Mouse (Mus musculus): ENCODE measurements at regions not wholly inside any gene's neighbourhood (a gene's known extent, or its start where the extent isn't known, plus 50 kb on each side); places are given as distances from the start of the nearest gene placed in this dataset.
A peak's percentile ranks its signal among the peaks of the same experiment; 100 is the strongest.

- H3K4me2 ChIP-seq (replicated peaks; ENCODE audit: low read depth, low read length) = no peak overlapping the region
- H3K4me1 ChIP-seq (ENCODE audit: insufficient read depth, low read length) = no peaks in the 10 kb centered on the region
- H3K27ac ChIP-seq (ENCODE audit: low read length) = no peak overlapping the region
- no peaks in the 10 kb centered on the region for H3K9me3 ChIP-seq (ENCODE audit: low read length)
- 37% methylated on average over 8 of the region's 8 CpGs for WGBS
- H3K4me3 ChIP-seq (ENCODE audit: low read length) = no peak overlapping the region
- ATAC-seq (ENCODE audit: low FRiP score, low TSS enrichment) = no peak
- H3K36me3 ChIP-seq (ENCODE audit: insufficient read depth, low read length) = no peaks in the 10 kb centered on the region
- H3K9ac ChIP-seq (replicated peaks; ENCODE audit: low read length) = no peak overlapping the region
- H3K27me3 ChIP-seq (ENCODE audit: insufficient read depth, low read length) = no peaks in the 10 kb centered on the region
Measured at GRCm38 (mm10) chr16:76685562-76685961, 311.9 kb upstream of the Nrip1 start.

DNA sequence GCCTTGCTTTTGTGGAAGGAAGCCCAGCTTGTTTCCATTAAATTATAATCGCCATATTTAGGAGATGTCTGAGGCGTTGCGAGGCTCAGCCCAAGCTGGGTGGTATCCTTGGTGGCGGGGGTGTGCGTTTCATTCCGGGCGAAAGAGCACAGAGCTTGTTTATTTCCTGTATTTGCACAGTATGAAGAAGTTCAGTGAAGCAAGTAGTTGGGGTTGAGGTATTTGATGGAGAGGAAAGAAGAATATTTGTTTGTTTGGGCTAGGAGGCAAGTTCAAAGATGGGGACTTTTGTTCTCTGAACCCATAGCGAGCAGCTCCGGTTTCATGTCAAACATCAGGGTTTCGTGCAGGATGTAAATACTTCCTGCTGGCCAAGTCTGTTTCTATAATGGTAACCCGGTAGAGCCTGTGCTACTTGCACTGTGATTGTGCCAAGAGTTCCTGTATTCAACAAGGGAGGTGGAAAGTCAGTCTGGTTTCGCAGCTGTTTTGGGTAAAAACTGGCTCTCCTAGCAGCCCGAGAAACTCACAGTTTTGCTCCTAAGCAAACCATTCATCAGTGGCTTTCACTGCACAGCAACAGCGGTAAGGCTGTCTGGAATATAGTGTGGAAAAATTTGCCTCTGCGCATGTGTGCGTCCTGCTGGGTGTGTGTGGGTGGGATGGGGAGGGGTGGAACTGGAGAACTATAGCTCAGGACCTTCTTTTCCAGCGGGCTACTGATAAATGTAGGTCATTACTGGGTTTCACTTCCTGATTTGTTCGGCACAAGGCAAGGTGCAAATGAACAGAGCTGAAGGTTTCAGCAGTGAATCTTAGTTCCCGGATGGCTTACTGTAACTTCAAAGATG lies 306.7 kb upstream of the Nrip1 start:
- H3K9ac ChIP-seq (replicated peaks; ENCODE audit: low read length) = no peak overlapping the region
- 32% methylated on average over 19 of the region's 19 CpGs for WGBS
- peak; percentile 91 for ATAC-seq (ENCODE audit: low FRiP score, low TSS enrichment)

DNA sequence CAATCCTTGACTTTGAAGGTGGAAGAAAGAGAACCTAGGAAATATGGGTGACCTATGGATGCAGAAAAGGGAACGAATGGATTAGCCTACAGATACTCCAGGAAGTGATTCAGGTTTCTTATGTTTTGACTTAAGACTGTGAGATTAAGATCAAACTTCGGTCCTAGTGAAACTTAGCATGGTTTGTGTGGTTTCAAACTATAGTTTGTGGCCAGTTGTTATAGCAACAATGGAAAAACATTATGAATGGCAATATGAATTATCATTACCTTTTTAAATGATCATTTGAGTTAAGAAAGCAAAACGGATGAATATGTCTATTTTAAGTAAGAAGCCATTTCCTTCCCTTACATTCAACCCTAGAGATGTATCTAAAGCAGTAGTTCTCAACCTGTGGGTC lies 305.3 kb upstream of the Nrip1 start:
- no peaks in the 10 kb centered on the region for H3K36me3 ChIP-seq (ENCODE audit: insufficient read depth, low read length)
- H3K4me1 ChIP-seq (ENCODE audit: insufficient read depth, low read length) = peaks cover 6% of the 10 kb centered on the region; the same call in 1 of the 2 replicates
- no peak overlapping the region for H3K9ac ChIP-seq (replicated peaks; ENCODE audit: low read length)
- no peak overlapping the region for H3K4me3 ChIP-seq (ENCODE audit: low read length)
- no peak for ATAC-seq (ENCODE audit: low FRiP score, low TSS enrichment)
- H3K27me3 ChIP-seq (ENCODE audit: insufficient read depth, low read length) = no peaks in the 10 kb centered on the region
- H3K9me3 ChIP-seq (ENCODE audit: low read length) = peaks cover 5% of the 10 kb centered on the region; the same call in 1 of the 2 replicates
- WGBS = 80% methylated on average over 3 of the region's 3 CpGs
- H3K4me2 ChIP-seq (replicated peaks; ENCODE audit: low read depth, low read length) = no peak overlapping the region
- H3K27ac ChIP-seq (ENCODE audit: low read length) = no peak overlapping the region

More for the DNA sequence above, 306.7 kb upstream of the Nrip1 start:
- H3K4me1 ChIP-seq (ENCODE audit: insufficient read depth, low read length) = peaks cover 6% of the 10 kb centered on the region; the same call in 1 of the 2 replicates
- H3K4me3 ChIP-seq (ENCODE audit: low read length) = peak overlapping the region; percentile 23
- H3K27ac ChIP-seq (ENCODE audit: low read length) = peak overlapping the region; percentile 41
- no peaks in the 10 kb centered on the region for H3K27me3 ChIP-seq (ENCODE audit: insufficient read depth, low read length)
- H3K4me2 ChIP-seq (replicated peaks; ENCODE audit: low read depth, low read length) = peak overlapping the region; percentile 38
- peaks cover 5% of the 10 kb centered on the region; the same call in 1 of the 2 replicates for H3K9me3 ChIP-seq (ENCODE audit: low read length)
- H3K36me3 ChIP-seq (ENCODE audit: insufficient read depth, low read length) = no peaks in the 10 kb centered on the region

DNA sequence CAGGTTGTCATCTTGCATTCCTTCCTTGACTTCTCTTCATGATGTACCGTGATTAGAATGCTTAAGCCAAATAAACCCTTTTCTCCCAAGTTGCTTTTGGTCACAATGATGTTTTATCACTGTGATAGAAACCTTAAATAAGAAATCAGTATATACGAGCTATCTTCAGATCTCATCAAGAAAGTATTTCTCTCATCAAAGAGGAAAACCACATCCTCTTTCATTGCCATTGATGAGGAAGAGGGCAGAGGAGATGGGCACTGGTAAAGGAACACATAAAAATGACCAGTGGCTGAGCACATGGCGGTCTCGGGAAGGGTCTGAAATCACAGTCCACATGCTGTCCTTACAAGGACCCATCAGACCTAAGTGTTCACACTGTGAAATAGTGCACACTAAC lies 296.2 kb upstream of the Nrip1 start:
- no peak overlapping the region for H3K4me2 ChIP-seq (replicated peaks; ENCODE audit: low read depth, low read length)
- H3K27me3 ChIP-seq (ENCODE audit: insufficient read depth, low read length) = no peaks in the 10 kb centered on the region
- no peaks in the 10 kb centered on the region for H3K36me3 ChIP-seq (ENCODE audit: insufficient read depth, low read length)
- no peak for ATAC-seq (ENCODE audit: low FRiP score, low TSS enrichment)
- H3K27ac ChIP-seq (ENCODE audit: low read length) = no peak overlapping the region
- no peaks in the 10 kb centered on the region for H3K4me1 ChIP-seq (ENCODE audit: insufficient read depth, low read length)
- no peak overlapping the region for H3K9ac ChIP-seq (replicated peaks; ENCODE audit: low read length)
- H3K9me3 ChIP-seq (ENCODE audit: low read length) = no peaks in the 10 kb centered on the region
- WGBS = 91% methylated on average over 4 of the region's 4 CpGs
- H3K4me3 ChIP-seq (ENCODE audit: low read length) = no peak overlapping the region

DNA sequence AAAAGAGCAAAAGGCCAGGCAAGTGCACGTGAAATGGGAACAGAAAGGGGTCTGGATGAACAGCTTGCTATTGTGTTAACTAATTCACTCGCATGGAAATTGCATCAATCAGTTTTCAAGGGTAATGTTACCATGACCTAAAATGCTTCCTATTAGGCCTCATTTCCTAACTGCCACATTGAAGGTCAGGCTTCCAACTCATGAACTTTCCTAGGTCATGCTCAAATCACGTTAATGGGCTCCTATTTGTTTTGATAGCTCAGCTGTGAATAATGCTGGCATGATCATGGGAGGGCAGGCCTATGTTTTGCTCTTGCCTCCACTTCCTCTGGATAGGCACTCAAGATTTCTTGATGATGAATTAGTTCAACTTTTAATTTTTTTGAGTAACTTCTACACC lies 293.4 kb upstream of the Nrip1 start:
- 32% methylated on average over 3 of the region's 3 CpGs for WGBS
- no peak for ATAC-seq (ENCODE audit: low FRiP score, low TSS enrichment)

GRCm38 (mm10) chr16:76655106-76655505 lies 281.5 kb upstream of the Nrip1 start:
- no peak overlapping the region for H3K9ac ChIP-seq (replicated peaks; ENCODE audit: low read length)
- no peaks in the 10 kb centered on the region for H3K9me3 ChIP-seq (ENCODE audit: low read length)
- no peak for ATAC-seq (ENCODE audit: low FRiP score, low TSS enrichment)
- H3K27ac ChIP-seq (ENCODE audit: low read length) = no peak overlapping the region
- no peak overlapping the region for H3K4me2 ChIP-seq (replicated peaks; ENCODE audit: low read depth, low read length)
- H3K36me3 ChIP-seq (ENCODE audit: insufficient read depth, low read length) = no peaks in the 10 kb centered on the region
- no peaks in the 10 kb centered on the region for H3K27me3 ChIP-seq (ENCODE audit: insufficient read depth, low read length)
- H3K4me3 ChIP-seq (ENCODE audit: low read length) = no peak overlapping the region
- no peaks in the 10 kb centered on the region for H3K4me1 ChIP-seq (ENCODE audit: insufficient read depth, low read length)
- 33% methylated on average over 3 of the region's 3 CpGs for WGBS

More for the DNA sequence above, 293.4 kb upstream of the Nrip1 start:
- no peak overlapping the region for H3K4me2 ChIP-seq (replicated peaks; ENCODE audit: low read depth, low read length)
- no peak overlapping the region for H3K27ac ChIP-seq (ENCODE audit: low read length)
- H3K27me3 ChIP-seq (ENCODE audit: insufficient read depth, low read length) = no peaks in the 10 kb centered on the region
- H3K9ac ChIP-seq (replicated peaks; ENCODE audit: low read length) = no peak overlapping the region
- no peak overlapping the region for H3K4me3 ChIP-seq (ENCODE audit: low read length)
- H3K9me3 ChIP-seq (ENCODE audit: low read length) = no peaks in the 10 kb centered on the region
- no peaks in the 10 kb centered on the region for H3K4me1 ChIP-seq (ENCODE audit: insufficient read depth, low read length)
- no peaks in the 10 kb centered on the region for H3K36me3 ChIP-seq (ENCODE audit: insufficient read depth, low read length)

DNA sequence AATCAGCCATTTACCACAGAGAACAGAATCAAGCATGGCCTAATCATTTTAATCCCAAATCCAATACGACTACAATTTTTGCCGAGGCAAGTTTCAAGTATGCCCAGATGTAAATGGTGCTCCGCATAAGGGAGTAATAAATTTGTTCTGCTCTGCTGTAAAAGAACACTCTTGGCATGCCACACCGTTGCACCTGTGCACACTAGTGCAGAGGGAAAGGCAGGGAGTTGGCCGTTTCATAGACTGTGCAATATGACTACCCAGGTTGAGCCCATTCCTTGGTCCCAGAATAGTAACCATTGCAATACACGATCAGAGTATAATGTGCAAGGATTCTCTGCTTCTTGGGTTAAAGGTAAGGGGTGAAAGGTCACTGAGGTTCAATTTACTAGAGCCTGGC lies 270.7 kb upstream of the Nrip1 start:
- Histone ChIP-seq H3K4me2 (replicated peaks; ENCODE audit: low read depth, low read length) (no peak overlapping the region), H3K27me3 (ENCODE audit: insufficient read depth, low read length) (no peaks in the 10 kb centered on the region), H3K27ac (ENCODE audit: low read length) (no peak overlapping the region), H3K9me3 (ENCODE audit: low read length) (no peaks in the 10 kb centered on the region), H3K4me3 (ENCODE audit: low read length) (no peak overlapping the region), H3K4me1 (ENCODE audit: insufficient read depth, low read length) (no peaks in the 10 kb centered on the region), H3K36me3 (ENCODE audit: insufficient read depth, low read length) (no peaks in the 10 kb centered on the region), H3K9ac (replicated peaks; ENCODE audit: low read length) (no peak overlapping the region)
- WGBS = 85% methylated on average over 6 of the region's 6 CpGs
- ATAC-seq (ENCODE audit: low FRiP score, low TSS enrichment) = no peak

GRCm38 (mm10) chr16:76643801-76644200 lies 270.2 kb upstream of the Nrip1 start:
- H3K4me1 ChIP-seq (ENCODE audit: insufficient read depth, low read length) = no peaks in the 10 kb centered on the region
- H3K4me2 ChIP-seq (replicated peaks; ENCODE audit: low read depth, low read length) = no peak overlapping the region
- H3K4me3 ChIP-seq (ENCODE audit: low read length) = no peak overlapping the region
- H3K9ac ChIP-seq (replicated peaks; ENCODE audit: low read length) = no peak overlapping the region
- 88% methylated on average over 9 of the region's 9 CpGs for WGBS
- no peaks in the 10 kb centered on the region for H3K36me3 ChIP-seq (ENCODE audit: insufficient read depth, low read length)
- no peaks in the 10 kb centered on the region for H3K27me3 ChIP-seq (ENCODE audit: insufficient read depth, low read length)
- no peaks in the 10 kb centered on the region for H3K9me3 ChIP-seq (ENCODE audit: low read length)
- no peak for ATAC-seq (ENCODE audit: low FRiP score, low TSS enrichment)
- no peak overlapping the region for H3K27ac ChIP-seq (ENCODE audit: low read length)

DNA sequence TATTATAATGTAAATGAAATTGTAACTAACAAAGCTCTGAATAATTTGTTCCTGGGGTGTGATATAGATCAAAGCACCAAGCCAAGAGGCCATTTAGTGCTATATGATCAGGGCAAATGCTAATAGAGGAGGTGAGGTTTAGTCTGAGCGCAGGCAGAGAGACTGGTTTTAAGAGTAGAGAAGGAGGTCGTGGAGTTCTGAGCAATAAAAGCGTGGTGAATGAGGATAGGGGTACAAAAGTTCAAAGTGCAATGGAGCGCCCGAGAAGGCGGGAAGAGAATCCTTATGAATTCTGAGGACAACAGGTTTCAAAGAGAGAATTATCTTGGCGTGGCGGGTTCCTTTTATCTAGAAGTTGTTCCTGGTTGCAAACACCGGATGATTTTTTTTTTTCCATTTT lies 261.5 kb upstream of the Nrip1 start:
- Histone ChIP-seq H3K4me1 (ENCODE audit: insufficient read depth, low read length) (no peaks in the 10 kb centered on the region), H3K9me3 (ENCODE audit: low read length) (no peaks in the 10 kb centered on the region), H3K4me3 (ENCODE audit: low read length) (no peak overlapping the region), H3K27ac (ENCODE audit: low read length) (no peak overlapping the region), H3K4me2 (replicated peaks; ENCODE audit: low read depth, low read length) (no peak overlapping the region), H3K9ac (replicated peaks; ENCODE audit: low read length) (no peak overlapping the region), H3K36me3 (ENCODE audit: insufficient read depth, low read length) (no peaks in the 10 kb centered on the region), H3K27me3 (ENCODE audit: insufficient read depth, low read length) (no peaks in the 10 kb centered on the region)
- WGBS = 77% methylated on average over 9 of the region's 9 CpGs
- ATAC-seq (ENCODE audit: low FRiP score, low TSS enrichment) = no peak

GRCm38 (mm10) chr16:76634196-76634698 lies 260.6 kb upstream of the Nrip1 start:
- ATAC-seq (ENCODE audit: low FRiP score, low TSS enrichment) = no peak
- Histone ChIP-seq H3K36me3 (ENCODE audit: insufficient read depth, low read length) (no peaks in the 10 kb centered on the region), H3K9me3 (ENCODE audit: low read length) (no peaks in the 10 kb centered on the region), H3K4me3 (ENCODE audit: low read length) (no peak overlapping the region), H3K9ac (replicated peaks; ENCODE audit: low read length) (no peak overlapping the region), H3K4me2 (replicated peaks; ENCODE audit: low read depth, low read length) (no peak overlapping the region), H3K27me3 (ENCODE audit: insufficient read depth, low read length) (no peaks in the 10 kb centered on the region), H3K4me1 (ENCODE audit: insufficient read depth, low read length) (no peaks in the 10 kb centered on the region), H3K27ac (ENCODE audit: low read length) (no peak overlapping the region)
- WGBS = 65% methylated on average over 4 of the region's 4 CpGs
